ENCODE assay signal across 8 mouse cellular contexts in genomic region chr3:122246406-122246805, GRCm38 (mm10). TPM values are rescaled to one million over a fixed set of nuclear protein-coding genes. Genes with fewer than 3 reads are reported as not detected.
DNase-seq lines count a peak whose midpoint lies in the region; ATAC-seq and TF ChIP-seq lines count a peak whose summit lies in the region.

No protein-coding gene starts in this region.

- H3K4me2 ChIP-seq in embryonic facial prominence, embryonic 12.5 days (replicated peaks), result peak overlapping the region; percentile 84
- peak overlapping the region; percentile 84 for H3K4me2 ChIP-seq in intestine, embryonic 14.5 days (ENCODE audit: low read length)

- DNase-seq in layer of hippocampus, adult 2 months (ENCODE audit: low spot score in 2 of 2), result no peak
- no peak for DNase-seq in layer of hippocampus, adult 11-12 months (ENCODE audit: low spot score)
- DNase-seq in intestine, embryonic 14.5 days (ENCODE audit: low spot score), result no peak
- DNase-seq in neural tube, embryonic 10.5 days (ENCODE audit: extremely low spot score, low spot score), result peak; percentile 22
- no peak for DNase-seq in adipocyte (ENCODE audit: low spot score)
- no peak for DNase-seq in right cerebral cortex, postnatal 10 days (ENCODE audit: low spot score in 2 of 2)
- DNase-seq in left cerebral cortex, adult 8-10 months (ENCODE audit: low spot score in 2 of 2), result no peak

- H3K9ac ChIP-seq in embryonic facial prominence, embryonic 12.5 days, result peak overlapping the region; percentile 75; the same call in 1 of the 2 replicates
- H3K9ac ChIP-seq in intestine, embryonic 14.5 days (ENCODE audit: low read length), result peak overlapping the region; percentile 75

- 31% methylated on average over 6 of the region's 6 CpGs for WGBS in embryonic facial prominence, embryonic 12.5 days
- whole genome bisulfite sequencing in intestine, embryonic 14.5 days, result 32% methylated on average over 6 of the region's 6 CpGs

- ATAC-seq in embryonic facial prominence, embryonic 12.5 days (ENCODE audit: insufficient number of reproducible peaks, insufficient read depth, low FRiP score, low TSS enrichment), result no peak
- no peak for ATAC-seq in intestine, embryonic 14.5 days (replicated peaks; ENCODE audit: low FRiP score, low TSS enrichment, low read depth)

- H3K27me3 ChIP-seq in embryonic facial prominence, embryonic 12.5 days, result no peaks in the 10 kb centered on the region
- no peaks in the 10 kb centered on the region for H3K27me3 ChIP-seq in intestine, embryonic 14.5 days (replicated peaks; ENCODE audit: control insufficient read depth, insufficient read depth, low read length)

- no peaks in the 10 kb centered on the region for H3K36me3 ChIP-seq in embryonic facial prominence, embryonic 12.5 days
- H3K36me3 ChIP-seq in intestine, embryonic 14.5 days (ENCODE audit: control insufficient read depth, insufficient read depth, low read length), result no peaks in the 10 kb centered on the region

- TF ChIP-seq CTCF in layer of hippocampus, adult 2 months (conservative IDR thresholded peaks at IDR 0.05), result 0 out of 2 replicates have a peak, but pooled peaks have one; percentile 1

- peak overlapping the region; percentile 92 for H3K27ac ChIP-seq in layer of hippocampus, adult 2 months
- no peak overlapping the region for H3K27ac ChIP-seq in embryonic facial prominence, embryonic 12.5 days
- H3K27ac ChIP-seq in intestine, embryonic 14.5 days (ENCODE audit: low read depth), result no peak overlapping the region

- no peaks in the 10 kb centered on the region for H3K9me3 ChIP-seq in embryonic facial prominence, embryonic 12.5 days
- no peaks in the 10 kb centered on the region for H3K9me3 ChIP-seq in intestine, embryonic 14.5 days (ENCODE audit: control insufficient read depth, low read length)

- H3K4me3 ChIP-seq in layer of hippocampus, adult 2 months, result peak overlapping the region; percentile 92
- H3K4me3 ChIP-seq in embryonic facial prominence, embryonic 12.5 days, result peak overlapping the region; percentile 96
- H3K4me3 ChIP-seq in intestine, embryonic 14.5 days (ENCODE audit: low read depth, low read length), result peak overlapping the region; percentile 88

- peaks cover 5% of the 10 kb centered on the region for H3K4me1 ChIP-seq in embryonic facial prominence, embryonic 12.5 days
- H3K4me1 ChIP-seq in intestine, embryonic 14.5 days (replicated peaks; ENCODE audit: control insufficient read depth, insufficient read depth, low read length), result peaks cover 7% of the 10 kb centered on the region

RNA-seq across cellular contexts. Expression of gene Gclm, which starts 1.0 kb away (rescaled TPM):
- 10 to 100 TPM; 53.3 to 70.3 TPM for total RNA-seq in layer of hippocampus, adult 2 months (2021)
- polyA plus RNA-seq in embryonic facial prominence, embryonic 12.5 days (2016; fragmentation: Nextera tagmentation; extraction: Ambion mirVana), result 58.1 and 61.5 TPM in 2 replicates
- 43.7 and 61.5 TPM in 2 replicates for polyA plus RNA-seq in intestine, embryonic 14.5 days (2014; fragmentation: Nextera tagmentation; extraction: Ambion mirVana)
- total RNA-seq in left cerebral cortex, adult 8-10 months (2022), result 100 to 1,000 TPM in 1 of 4 experiments, 10 to 100 TPM in 3; 82.3 to 105 (median 88.4) TPM

RNA-seq across cellular contexts. Expression of gene Dnttip2, which starts 27.8 kb away (rescaled TPM):
- total RNA-seq in layer of hippocampus, adult 2 months (2021), result 10 to 100 TPM; 30.1 to 30.5 TPM
- 77.1 and 82.2 TPM in 2 replicates for polyA plus RNA-seq in embryonic facial prominence, embryonic 12.5 days (2016; fragmentation: Nextera tagmentation; extraction: Ambion mirVana)
- polyA plus RNA-seq in intestine, embryonic 14.5 days (2014; fragmentation: Nextera tagmentation; extraction: Ambion mirVana), result 78.5 and 83.0 TPM in 2 replicates
- total RNA-seq in left cerebral cortex, adult 8-10 months (2022), result 10 to 100 TPM; 30.0 to 36.1 (median 30.8) TPM

RNA-seq across cellular contexts. Expression of gene Bcar3, which starts 47.5 kb away (rescaled TPM):
- total RNA-seq in layer of hippocampus, adult 2 months (2021), result 10 to 100 TPM in 1 of 2 experiments, 1 to 10 TPM in 1; 9.4 to 10.0 TPM
- polyA plus RNA-seq in embryonic facial prominence, embryonic 12.5 days (2016; fragmentation: Nextera tagmentation; extraction: Ambion mirVana), result 8.9 and 11.2 TPM in 2 replicates
- 23.0 and 24.0 TPM in 2 replicates for polyA plus RNA-seq in intestine, embryonic 14.5 days (2014; fragmentation: Nextera tagmentation; extraction: Ambion mirVana)
- 10 to 100 TPM; 13.1 to 18.8 (median 16.8) TPM for total RNA-seq in left cerebral cortex, adult 8-10 months (2022)
